Mouse (Mus musculus) limb, embryonic 15.5 days (tissue): ENCODE measurements around the gene Zfp457. TPM values are rescaled to one million over a fixed set of nuclear protein-coding genes. Genes with fewer than 3 reads are reported as not detected.

Experiments
- polyA plus RNA-seq: library from polyadenylated mRNA; unstranded; fragments of >200 nt; fragmentation: Nextera tagmentation; extraction: Ambion mirVana; gene quantifications from 2 replicates; pipeline ENCODE4 v1.2.1, GENCODE M21; 2015

Gene Zfp457
- polyA plus RNA-seq, 1 experiment from 2014 or later, result 0.42 TPM

Other genes with a start within 250 kb of the Zfp457 start
- gene Zfp712, start 245.3 kb downstream of the Zfp457 start, polyA plus RNA-seq, result 4.0 and 4.5 TPM in 2 replicates
- 5.1 and 5.9 TPM in 2 replicates for gene Zfp708, start 208.5 kb downstream of the Zfp457 start, polyA plus RNA-seq
- gene Gm28557, start 197.9 kb downstream of the Zfp457 start, polyA plus RNA-seq, result 2.5 and 3.0 TPM in 2 replicates
- 0.08 and 0.27 TPM in 2 replicates for gene Rslcan18, start 190.2 kb downstream of the Zfp457 start, polyA plus RNA-seq
- 2.0 and 2.3 TPM in 2 replicates for gene Zfp759, start 184.8 kb downstream of the Zfp457 start, polyA plus RNA-seq
- 6.8 and 8.7 TPM in 2 replicates for gene Rsl1, start 133.3 kb downstream of the Zfp457 start, polyA plus RNA-seq
- 2.4 and 2.9 TPM in 2 replicates for gene Zfp455, start 112.0 kb downstream of the Zfp457 start, polyA plus RNA-seq
- gene Zfp458, start 28.0 kb downstream of the Zfp457 start, polyA plus RNA-seq, result 2.0 and 2.1 TPM in 2 replicates
- 2.7 and 3.2 TPM in 2 replicates for gene Zfp595, start 26.1 kb upstream of the Zfp457 start, polyA plus RNA-seq
- 0.60 and 0.97 TPM in 2 replicates for gene Gm28044, start 54.1 kb upstream of the Zfp457 start, polyA plus RNA-seq
- gene Zfp953, start 54.1 kb upstream of the Zfp457 start, polyA plus RNA-seq, result 0.84 and 0.90 TPM in 2 replicates
- 0.50 TPM in 1 of 2 replicates, not detected in the other for gene Gm28041, start 69.2 kb upstream of the Zfp457 start, polyA plus RNA-seq
- 1.2 and 1.4 TPM in 2 replicates for gene Zfp456, start 69.3 kb upstream of the Zfp457 start, polyA plus RNA-seq
- gene Zfp429, start 93.3 kb upstream of the Zfp457 start, polyA plus RNA-seq, result 7.2 and 7.6 TPM in 2 replicates
- gene Zfp459, start 114.9 kb upstream of the Zfp457 start, polyA plus RNA-seq, result 1.3 and 1.5 TPM in 2 replicates
- gene Zfp874a, start 145.1 kb upstream of the Zfp457 start, polyA plus RNA-seq, result 10.6 and 11.6 TPM in 2 replicates
- gene Zfp874b, start 177.8 kb upstream of the Zfp457 start, polyA plus RNA-seq, result 2.9 and 4.7 TPM in 2 replicates
- 16.2 and 17.0 TPM in 2 replicates for gene Zfp58, start 194.1 kb upstream of the Zfp457 start, polyA plus RNA-seq
- gene Gm26965, start 219.7 kb upstream of the Zfp457 start, polyA plus RNA-seq, result 0.25 TPM in 1 of 2 replicates, not detected in the other
- 23.6 and 27.2 TPM in 2 replicates for gene Zfp87, start 219.7 kb upstream of the Zfp457 start, polyA plus RNA-seq
- gene Zfp748, start 247.3 kb upstream of the Zfp457 start, polyA plus RNA-seq, result 11.0 and 12.6 TPM in 2 replicates